In genomic region chr16:64823890-64824289, GRCm38 (mm10) we compare ENCODE assay signal across 16 mouse cellular contexts.
"Had no signal": no experiment of that assay in that cellular context is flagged by ENCODE, and none has a peak within 500 bp of the region (broad histone marks: within the 10 kb centered on the region; RNA-seq: fewer than 3 reads in every experiment).

No protein-coding gene starts in this region.

- H3K36me3 ChIP-seq: liver, embryonic 13.5 days; midbrain, embryonic 15.5 days had no signal

- H3K4me3 ChIP-seq: liver, embryonic 13.5 days; midbrain, embryonic 15.5 days; neural tube, embryonic 13.5 days had no signal

- DNase-seq: kidney, adult 18-20 months; kidney, adult 9 months; kidney, postnatal 14 days; kidney, postnatal 4 days; layer of hippocampus, adult 9-11 months; liver, embryonic 13.5 days; lung, adult 2 months; lung, postnatal 14 days; lung, postnatal 4 days; retina, postnatal 1 day; right cerebral cortex, postnatal 14 days; thymus, adult 18-20 months; thymus, postnatal 36 days had no signal

- H3K27me3 ChIP-seq: liver, embryonic 13.5 days; midbrain, embryonic 15.5 days; neural tube, embryonic 13.5 days had no signal

- H3K27ac ChIP-seq: liver, embryonic 13.5 days; midbrain, embryonic 15.5 days; neural tube, embryonic 13.5 days had no signal

- H3K9ac ChIP-seq: liver, embryonic 13.5 days; midbrain, embryonic 15.5 days; neural tube, embryonic 13.5 days had no signal

- H3K9me3 ChIP-seq: liver, embryonic 13.5 days; midbrain, embryonic 15.5 days; neural tube, embryonic 13.5 days had no signal

- H3K4me2 ChIP-seq: liver, embryonic 13.5 days; midbrain, embryonic 11.5 days; midbrain, embryonic 15.5 days; neural tube, embryonic 13.5 days had no signal

- H3K4me1 ChIP-seq: liver, embryonic 13.5 days; midbrain, embryonic 15.5 days; neural tube, embryonic 13.5 days had no signal

- ATAC-seq: midbrain, embryonic 15.5 days had no signal
